Mouse (Mus musculus) midbrain, embryonic 15.5 days (tissue): ENCODE data around the gene Adarb1. TPM values are rescaled to one million over a fixed set of nuclear protein-coding genes. Genes with fewer than 3 reads are reported as not detected.

Experiments used
- ATAC-seq: fragments of 200-750 bp; cut with Nextera tagmentation; replicated peaks from 2 replicates; pipeline ENCODE4 v1.8.0; 2017; ENCODE audit warnings: moderate TSS enrichment
- H3K27ac ChIP-seq: fragments of 300-500 bp; sonication (generic); 2 replicates; pipeline ENCODE4 v1.5.1; 2015; ENCODE audit warnings: mild to moderate bottlenecking, inconsistent platforms
- H3K27me3 ChIP-seq: fragments of 300-500 bp; sonication (generic); replicated peaks from 2 replicates; pipeline ENCODE4 v1.6.1; 2015; ENCODE audit warnings: inconsistent platforms
- H3K36me3 ChIP-seq: fragments of 300-500 bp; sonication (generic); replicated peaks from 2 replicates; pipeline ENCODE4 v1.6.1; 2015; ENCODE audit warnings: inconsistent platforms
- H3K4me1 ChIP-seq: fragments of 300-500 bp; sonication (generic); 2 replicates; pipeline ENCODE4 v1.6.1; 2015; ENCODE audit warnings: inconsistent platforms
- H3K4me2 ChIP-seq: fragments of 300-500 bp; sonication (generic); 2 replicates; pipeline ENCODE4 v1.6.1; 2015; ENCODE audit warnings: inconsistent platforms, mild to moderate bottlenecking, moderate library complexity
- H3K4me3 ChIP-seq: fragments of 300-500 bp; sonication (generic); 2 replicates; pipeline ENCODE4 v1.5.1; 2015; ENCODE audit warnings: mild to moderate bottlenecking, inconsistent platforms
- H3K9ac ChIP-seq: fragments of 300-500 bp; sonication (generic); 2 replicates; pipeline ENCODE4 v1.6.1; 2015; ENCODE audit warnings: mild to moderate bottlenecking, inconsistent platforms
- H3K9me3 ChIP-seq: fragments of 300-500 bp; sonication (generic); 2 replicates; pipeline ENCODE4 v1.6.1; 2016; ENCODE audit warnings: inconsistent platforms
- WGBS: fragments of 180-500 bp; shearing (Covaris S2); methylation state at CpG from one replicate; pipeline ENCODE4 v1.1.7; 2015; ENCODE audit warnings: mixed read lengths; 5-methylcytosine and 5-hydroxymethylcytosine counted together
- polyA plus RNA-seq: library from polyadenylated mRNA; unstranded; fragments of >200 nt; fragmentation: Nextera tagmentation; extraction: Ambion mirVana; gene quantifications from 2 replicates; pipeline ENCODE4 v1.2.1, GENCODE M21; 2015

Adarb1 gene
- polyA plus RNA-seq, 1 experiment from 2014 or later: 18.2 TPM

DNA sequence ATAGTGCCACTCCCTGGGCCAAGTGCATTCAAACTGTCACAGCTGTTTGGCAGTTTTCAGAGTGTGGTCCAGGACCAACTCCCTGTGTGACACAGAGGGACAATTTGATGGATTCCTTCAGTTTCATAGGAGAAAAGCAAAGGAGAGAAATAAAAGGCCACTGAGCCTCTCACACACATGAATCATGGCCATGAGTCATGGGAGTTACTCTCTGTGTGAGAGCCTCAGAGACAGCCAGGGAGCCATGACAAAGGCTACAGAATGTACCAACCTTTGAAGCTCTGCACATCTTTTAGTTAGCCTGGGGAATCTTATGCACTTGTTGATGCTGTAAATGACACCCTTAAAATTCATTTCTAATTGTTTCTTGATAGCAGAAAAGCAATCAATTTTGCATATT lies 12.7 kb upstream of the Adarb1 start:
- no peaks in the 10 kb centered on the region for H3K36me3 ChIP-seq
- no peak overlapping the region for H3K9ac ChIP-seq
- no peak overlapping the region for H3K27ac ChIP-seq
- ATAC-seq: no peak
- H3K4me3 ChIP-seq: no peak overlapping the region
- 0 out of 2 replicates have a peak, but pooled peaks cover 3% of the 10 kb centered on the region for H3K4me1 ChIP-seq
- no peak overlapping the region for H3K4me2 ChIP-seq
- no peaks in the 10 kb centered on the region for H3K9me3 ChIP-seq
- H3K27me3 ChIP-seq: no peaks in the 10 kb centered on the region

GRCm38 (mm10) chr10:77429921-77430320 lies 11.9 kb upstream of the Adarb1 start:
- no peak for ATAC-seq
- no peak overlapping the region for H3K9ac ChIP-seq
- H3K27me3 ChIP-seq: no peaks in the 10 kb centered on the region
- H3K36me3 ChIP-seq: no peaks in the 10 kb centered on the region
- no peak overlapping the region for H3K4me2 ChIP-seq
- 0 out of 2 replicates have a peak, but pooled peaks cover 3% of the 10 kb centered on the region for H3K4me1 ChIP-seq
- no peaks in the 10 kb centered on the region for H3K9me3 ChIP-seq
- H3K27ac ChIP-seq: no peak overlapping the region
- no peak overlapping the region for H3K4me3 ChIP-seq
- 87% methylated on average over 5 of the region's 5 CpGs for WGBS

DNA sequence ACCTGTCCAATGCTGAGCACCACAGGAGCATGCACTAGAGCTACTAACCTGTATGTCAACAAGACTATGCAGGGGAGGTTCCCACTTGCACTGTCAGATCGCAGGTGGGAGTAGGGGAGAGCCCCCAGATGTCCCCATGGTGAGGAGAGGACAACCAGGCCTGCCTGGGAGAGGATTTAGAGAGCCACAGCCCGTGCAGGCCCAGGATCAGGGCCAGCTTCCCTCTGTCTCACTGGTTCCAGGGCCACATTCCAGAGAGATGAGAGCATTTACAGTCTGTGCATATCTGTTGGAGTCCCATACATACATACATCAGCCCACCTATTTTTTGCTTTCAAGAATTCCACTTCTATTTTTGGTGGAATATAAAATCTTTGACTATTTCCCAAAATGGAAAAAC lies 9.5 kb upstream of the Adarb1 start:
- H3K4me1 ChIP-seq: no peaks in the 10 kb centered on the region

GRCm38 (mm10) chr10:77420190-77420589 lies 2.1 kb upstream of the Adarb1 start:
- H3K27me3 ChIP-seq: peaks cover 7% of the 10 kb centered on the region; the same call in 1 of the 2 replicates
- ATAC-seq: no peak
- peaks cover 21% of the 10 kb centered on the region for H3K4me1 ChIP-seq
- H3K9me3 ChIP-seq: no peaks in the 10 kb centered on the region
- no peaks in the 10 kb centered on the region for H3K36me3 ChIP-seq
- no peak overlapping the region for H3K9ac ChIP-seq
- no peak overlapping the region for H3K27ac ChIP-seq
- H3K4me3 ChIP-seq: no peak overlapping the region
- WGBS: 98% methylated on average over 3 of the region's 3 CpGs
- H3K4me2 ChIP-seq: no peak overlapping the region

More for the DNA sequence above, 9.5 kb upstream of the Adarb1 start:
- no peak overlapping the region for H3K4me3 ChIP-seq
- H3K4me2 ChIP-seq: no peak overlapping the region
- H3K27ac ChIP-seq: no peak overlapping the region
- 52% methylated on average over 2 of the region's 2 CpGs for WGBS
- H3K9me3 ChIP-seq: no peaks in the 10 kb centered on the region
- H3K9ac ChIP-seq: no peak overlapping the region
- no peak for ATAC-seq
- no peaks in the 10 kb centered on the region for H3K36me3 ChIP-seq
- no peaks in the 10 kb centered on the region for H3K27me3 ChIP-seq

DNA sequence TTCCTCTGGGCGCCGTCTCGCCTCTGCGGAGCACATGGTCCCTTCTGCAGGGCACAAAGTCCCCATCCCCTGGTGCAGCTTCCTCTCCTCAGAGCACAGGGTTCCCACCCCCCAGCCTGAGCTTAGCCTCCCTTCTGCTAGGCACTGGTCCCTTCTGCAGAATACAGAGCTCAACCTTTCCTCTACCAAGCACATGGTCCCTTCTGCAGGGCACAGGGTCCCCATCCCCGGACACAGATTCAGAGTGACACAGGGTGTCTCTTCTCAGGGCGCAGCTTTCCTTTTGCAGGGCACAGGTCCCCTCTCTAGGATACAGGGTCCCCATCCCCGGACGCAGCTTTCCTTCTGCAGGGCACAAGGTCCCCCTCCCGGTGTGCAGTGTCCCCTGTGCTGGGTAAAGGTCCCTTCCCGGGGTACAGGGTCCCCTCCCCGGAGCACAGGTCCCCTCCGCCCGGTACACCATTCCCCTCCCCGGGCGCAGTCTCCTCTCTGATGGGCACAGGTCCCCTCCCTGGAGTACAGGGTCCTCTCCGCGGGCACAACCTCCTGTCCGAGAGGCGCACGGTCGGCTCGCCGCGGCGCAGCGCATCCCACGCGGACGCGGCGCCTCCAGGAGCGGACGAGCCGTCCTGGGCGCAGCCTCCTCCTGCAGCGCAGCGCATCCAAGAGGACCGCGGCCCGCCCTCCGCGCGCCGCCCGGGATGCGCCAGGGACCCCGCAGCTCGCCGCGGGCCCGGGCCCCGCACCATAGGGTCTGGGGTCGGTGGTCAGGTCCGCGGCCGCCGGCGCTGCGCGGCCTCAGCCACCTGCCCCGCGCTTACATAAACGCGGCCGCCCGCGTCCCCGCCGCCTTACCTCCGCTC lies 599 bp downstream of the Adarb1 start:
- H3K36me3 ChIP-seq: no peaks in the 10 kb centered on the region
- H3K4me1 ChIP-seq: peaks cover 21% of the 10 kb centered on the region
- no peaks in the 10 kb centered on the region for H3K9me3 ChIP-seq
- WGBS: under 1% methylated on average over 57 of the region's 70 CpGs
- ATAC-seq: peak; percentile 85
- peak overlapping the region; percentile 89 for H3K4me3 ChIP-seq
- H3K27ac ChIP-seq: peak overlapping the region; percentile 85
- peak overlapping the region; percentile 96 for H3K4me2 ChIP-seq
- peak overlapping the region; percentile 81 for H3K9ac ChIP-seq
- H3K27me3 ChIP-seq: peaks cover 7% of the 10 kb centered on the region; the same call in 1 of the 2 replicates

- Histone ChIP-seq H3K4me1 (peaks cover 21% of the 10 kb centered on the region), H3K9me3 (no peaks in the 10 kb centered on the region), H3K27me3 (peaks cover 7% of the 10 kb centered on the region; the same call in 1 of the 2 replicates), H3K27ac (no peak overlapping the region), H3K4me2 (peak overlapping the region; percentile 96), H3K4me3 (peak overlapping the region; percentile 89), H3K9ac (peak overlapping the region; percentile 81), H3K36me3 (no peaks in the 10 kb centered on the region)
- ATAC-seq: no peak
- WGBS: 4% methylated on average over 24 of the region's 24 CpGs
These were observed 1.3 kb downstream of the Adarb1 start for GRCm38 (mm10) chr10:77416666-77417239.

- Histone ChIP-seq H3K36me3 (no peaks in the 10 kb centered on the region), H3K4me2 (peak overlapping the region; percentile 96; the same call in 1 of the 2 replicates), H3K9ac (no peak overlapping the region), H3K27ac (no peak overlapping the region), H3K27me3 (peaks cover 7% of the 10 kb centered on the region; the same call in 1 of the 2 replicates), H3K9me3 (no peaks in the 10 kb centered on the region), H3K4me3 (0 out of 2 replicates have a peak overlapping the region, but pooled peaks have one; percentile 89), H3K4me1 (peaks cover 21% of the 10 kb centered on the region)
- WGBS: 86% methylated on average over 5 of the region's 5 CpGs
- ATAC-seq: no peak
These were observed 2.2 kb downstream of the Adarb1 start for GRCm38 (mm10) chr10:77415867-77416266.

DNA sequence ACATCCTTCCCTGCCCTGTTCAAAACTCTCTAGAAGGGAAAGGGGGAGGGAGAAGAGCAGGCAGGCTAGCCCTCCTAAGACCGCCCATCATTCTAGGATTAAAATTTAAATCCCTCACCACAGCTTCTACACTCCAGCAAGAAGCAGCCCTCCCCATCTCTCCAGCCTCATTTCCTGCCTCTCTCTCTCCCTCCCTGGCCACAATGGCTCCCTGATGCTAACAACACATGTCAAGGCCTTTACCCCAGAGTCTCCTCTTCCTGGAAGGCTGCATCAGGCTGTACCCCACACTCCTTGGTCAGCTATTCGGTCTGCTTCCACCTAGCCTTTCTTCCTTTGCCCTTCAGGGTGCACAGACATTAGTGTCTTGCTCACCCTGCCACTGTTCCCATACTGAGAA lies 4.3 kb downstream of the Adarb1 start:
- Histone ChIP-seq H3K27ac (no peak overlapping the region), H3K27me3 (peaks cover 7% of the 10 kb centered on the region; the same call in 1 of the 2 replicates), H3K36me3 (no peaks in the 10 kb centered on the region), H3K4me2 (no peak overlapping the region), H3K9ac (no peak overlapping the region), H3K4me3 (no peak overlapping the region), H3K9me3 (no peaks in the 10 kb centered on the region), H3K4me1 (peaks cover 19% of the 10 kb centered on the region)
- 58% methylated on average over 2 of the region's 2 CpGs for WGBS
- ATAC-seq: no peak

DNA sequence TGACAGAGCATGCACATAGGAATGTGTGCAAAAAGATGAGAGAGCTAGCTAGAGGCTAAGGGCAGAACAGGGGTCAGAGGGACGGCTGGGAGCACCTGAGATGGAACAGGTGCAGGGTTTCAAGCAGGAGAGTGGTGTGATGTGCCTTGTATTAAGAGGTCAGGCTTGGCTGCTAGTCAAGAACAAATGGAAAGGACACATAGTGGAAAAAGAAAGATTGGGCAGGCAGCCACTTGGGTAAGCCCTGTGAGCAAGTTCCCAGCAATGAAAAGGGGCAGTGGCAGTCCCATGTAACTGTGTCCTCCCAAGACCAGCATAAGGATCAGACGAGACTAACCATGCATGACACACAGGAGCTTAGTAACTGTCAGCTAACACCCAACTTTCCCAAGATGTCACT lies 8.9 kb downstream of the Adarb1 start:
- Histone ChIP-seq H3K36me3 (no peaks in the 10 kb centered on the region), H3K27ac (no peak overlapping the region), H3K27me3 (no peaks in the 10 kb centered on the region), H3K4me3 (no peak overlapping the region), H3K9ac (no peak overlapping the region), H3K4me2 (no peak overlapping the region), H3K4me1 (no peaks in the 10 kb centered on the region), H3K9me3 (no peaks in the 10 kb centered on the region)
- WGBS: 78% methylated on average over 2 of the region's 2 CpGs
- no peak for ATAC-seq

DNA sequence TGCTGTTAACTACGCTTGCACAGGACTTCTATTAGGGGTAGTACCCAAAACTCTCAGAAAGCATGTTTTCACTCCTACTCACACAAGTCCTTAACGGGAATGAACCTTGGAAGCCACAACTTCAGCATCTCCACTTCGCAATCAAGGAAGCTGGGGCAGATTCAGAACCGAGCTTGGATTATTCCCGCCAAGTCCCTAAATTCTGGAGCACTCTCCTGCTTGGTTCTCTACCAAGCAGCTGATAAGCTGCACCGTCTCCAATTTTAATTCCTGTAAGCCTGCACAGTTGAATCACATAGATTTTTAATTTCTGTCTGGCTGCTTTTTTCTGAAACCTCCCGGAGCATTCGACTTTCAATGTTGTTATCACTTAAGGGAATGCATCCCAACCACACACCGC lies 9.8 kb downstream of the Adarb1 start:
- Histone ChIP-seq H3K27ac (no peak overlapping the region), H3K9ac (no peak overlapping the region), H3K4me1 (no peaks in the 10 kb centered on the region), H3K4me3 (no peak overlapping the region), H3K9me3 (no peaks in the 10 kb centered on the region), H3K36me3 (no peaks in the 10 kb centered on the region), H3K27me3 (no peaks in the 10 kb centered on the region), H3K4me2 (no peak overlapping the region)
- WGBS: 89% methylated on average over 9 of the region's 9 CpGs
- ATAC-seq: no peak

- 85% methylated on average over 6 of the region's 6 CpGs for WGBS
- Histone ChIP-seq H3K4me2 (no peak overlapping the region), H3K4me3 (no peak overlapping the region), H3K9ac (no peak overlapping the region), H3K9me3 (no peaks in the 10 kb centered on the region), H3K36me3 (no peaks in the 10 kb centered on the region), H3K27me3 (no peaks in the 10 kb centered on the region), H3K4me1 (no peaks in the 10 kb centered on the region), H3K27ac (no peak overlapping the region)
- no peak for ATAC-seq
These were observed 11.6 kb downstream of the Adarb1 start for GRCm38 (mm10) chr10:77406486-77406885.

GRCm38 (mm10) chr10:77402463-77402862 lies 15.6 kb downstream of the Adarb1 start:
- Histone ChIP-seq H3K4me1 (no peaks in the 10 kb centered on the region), H3K9ac (no peak overlapping the region), H3K27me3 (no peaks in the 10 kb centered on the region), H3K4me3 (no peak overlapping the region), H3K36me3 (no peaks in the 10 kb centered on the region), H3K9me3 (no peaks in the 10 kb centered on the region), H3K27ac (no peak overlapping the region), H3K4me2 (no peak overlapping the region)
- no peak for ATAC-seq
- WGBS: 61% methylated on average over 1 of the region's 1 CpGs
